Mouse (Mus musculus) sigmoid colon, adult 10 weeks (tissue): ENCODE data around the gene 5530401A14Rik. TPM values are rescaled to one million over a fixed set of nuclear protein-coding genes. Genes with fewer than 3 reads are reported as not detected.

ENCODE experiments used
- polyA plus RNA-seq: library from polyadenylated mRNA; stranded (reverse); fragments of 350-450 nt; fragmentation: Illumina TruSeq; extraction: RNeasy Lipid Tissue Mini Kit (QIAGEN cat#74804); gene quantifications from one replicate; pipeline ENCODE4 v1.2.3, GENCODE M21; 2014; ENCODE audit warnings: low read depth, low replicate concordance

Gene 5530401A14Rik
- not detected for polyA plus RNA-seq

GRCm38 (mm10) chr11:81860250-81860972 is at the start of gene 5530401A14Rik:
Gene 5530401A14Rik (plus strand): TSS chr11:81860673.

Other genes with a start within 250 kb of the 5530401A14Rik start
- gene Asic2, start 107.8 kb downstream of the 5530401A14Rik start, polyA plus RNA-seq = 0.50 TPM
- gene Ccl2, start 174.9 kb downstream of the 5530401A14Rik start, polyA plus RNA-seq = 7.4 TPM
- gene Gm17268, start 177.9 kb downstream of the 5530401A14Rik start, polyA plus RNA-seq = not detected
- gene Ccl7, start 185.0 kb downstream of the 5530401A14Rik start, polyA plus RNA-seq = 5.9 TPM
- gene Ccl11, start 197.2 kb downstream of the 5530401A14Rik start, polyA plus RNA-seq = 48.6 TPM
- 8.1 TPM for gene Ccl12, start 241.2 kb downstream of the 5530401A14Rik start, polyA plus RNA-seq